Mouse (Mus musculus) CH12.LX (cell line): ENCODE measurements at regions not wholly inside any gene's neighbourhood (a gene's known extent, or its start where the extent isn't known, plus 50 kb on each side); places are given as distances from the start of the nearest gene placed in this dataset.
A peak's percentile ranks its signal among the peaks of the same experiment; 100 is the strongest.

Experiments used
- DNase-seq: peaks from one replicate; pipeline ENCODE4 v3.0.0-alpha.2; 2013; ENCODE audit errors: extremely low read depth
- H3K27ac ChIP-seq: 2 replicates; pipeline ENCODE4 v1.5.1; 2012; ENCODE audit warnings: low read depth, mild to moderate bottlenecking, control low read depth, moderate library complexity; ENCODE audit not compliant: insufficient read depth
- H3K27me3 ChIP-seq: replicated peaks from 2 replicates; pipeline ENCODE3; 2012; ENCODE audit warnings: inconsistent platforms
- H3K36me3 ChIP-seq, 2 experiments: replicated peaks in 1 of 2; 2 replicates each; pipeline versions ENCODE3 to v1.6.1; 2012; ENCODE audit warnings: inconsistent platforms in 1 of 2, low read length in 1 of 2, mild to moderate bottlenecking in 1 of 2, mixed read lengths in 1 of 2, moderate library complexity in 1 of 2; ENCODE audit not compliant: control insufficient read depth in 1 of 2, insufficient read depth in 1 of 2
- H3K4me1 ChIP-seq, 2 experiments: 2 replicates each; pipeline ENCODE4 v1.6.1; 2012; ENCODE audit warnings: inconsistent platforms in 1 of 2, moderate library complexity in 1 of 2; ENCODE audit not compliant: insufficient read depth in 2 of 2, control insufficient read depth in 1 of 2
- H3K4me2 ChIP-seq: 2 replicates; pipeline ENCODE4 v1.6.1; 2012; ENCODE audit warnings: low read depth, mild to moderate bottlenecking, control low read depth; ENCODE audit not compliant: poor library complexity, insufficient read depth, severe bottlenecking
- H3K4me3 ChIP-seq, 3 experiments: fragments of 150-350 bp in 1 of 3; sonication (generic) in 1 of 3; replicated peaks in 1 of 3; 2 replicates each; pipeline versions ENCODE3 to v1.5.1; 2011 to 2012; ENCODE audit warnings: low read depth in 2 of 3, low read length in 2 of 3, mild to moderate bottlenecking in 2 of 3, moderate library complexity in 2 of 3, control low read depth in 1 of 3, improper control_type of control experiment in 1 of 3, inconsistent platforms in 1 of 3, mixed read lengths in 1 of 3; ENCODE audit not compliant: poor library complexity in 1 of 3
- H3K79me2 ChIP-seq: replicated peaks from 2 replicates; pipeline ENCODE4 v1.6.1; 2012; ENCODE audit warnings: mild to moderate bottlenecking, moderate library complexity; ENCODE audit not compliant: control insufficient read depth, poor library complexity, insufficient read depth, severe bottlenecking; ENCODE audit errors: extremely low read depth
- H3K9ac ChIP-seq: 2 replicates; pipeline ENCODE4 v1.6.1; 2012; ENCODE audit warnings: low read depth, mild to moderate bottlenecking, control low read depth, moderate library complexity; ENCODE audit not compliant: insufficient read depth
- H3K9me3 ChIP-seq: replicated peaks from 2 replicates; pipeline ENCODE3; 2012; ENCODE audit warnings: low read length, inconsistent platforms, mixed read lengths
- BHLHE40 ChIP-seq: IDR thresholded peaks from 2 replicates; pipeline ENCODE4 v1.6.1; 2011; ENCODE audit warnings: mild to moderate bottlenecking, low read depth, low read length, improper control_type of control experiment
- CTCF ChIP-seq, 2 experiments: IDR thresholded peaks in 1 of 2; conservative IDR thresholded peaks in 1 of 2; 2 replicates each; pipeline ENCODE4 v1.5.1; 2011 to 2012; ENCODE audit warnings: low read depth in 2 of 2, low read length in 2 of 2, improper control_type of control experiment in 1 of 2, inconsistent platforms in 1 of 2, mild to moderate bottlenecking in 1 of 2, moderate library complexity in 1 of 2
- ETS1 ChIP-seq: conservative IDR thresholded peaks from 2 replicates; pipeline ENCODE4 v1.6.1; 2012; ENCODE audit warnings: low read depth, mild to moderate bottlenecking, inconsistent platforms, low read length, improper control_type of control experiment, moderate library complexity
- MAFK ChIP-seq: IDR thresholded peaks from 2 replicates; pipeline ENCODE4 v1.6.1; 2011; ENCODE audit warnings: low read length, improper control_type of control experiment; ENCODE audit not compliant: insufficient replicate concordance
- MAX ChIP-seq: IDR thresholded peaks from 2 replicates; pipeline ENCODE4 v1.6.1; 2011; ENCODE audit warnings: low read length, improper control_type of control experiment
- NRF1 ChIP-seq: IDR thresholded peaks from 2 replicates; pipeline ENCODE4 v1.6.1; 2014; ENCODE audit warnings: low read depth, mild to moderate bottlenecking, inconsistent platforms, low read length, improper control_type of control experiment, moderate library complexity
- POLR2AphosphoS2 ChIP-seq: IDR thresholded peaks from 2 replicates; pipeline ENCODE4 v1.6.1; 2011; ENCODE audit warnings: low read depth, low read length, improper control_type of control experiment
- RAD21 ChIP-seq: IDR thresholded peaks from 2 replicates; pipeline ENCODE4 v1.6.1; 2011; ENCODE audit warnings: low read depth, mild to moderate bottlenecking, low read length, improper control_type of control experiment, moderate library complexity
- RCOR1 ChIP-seq: conservative IDR thresholded peaks from 2 replicates; pipeline ENCODE4 v1.6.1; 2012; ENCODE audit warnings: low read depth, mild to moderate bottlenecking, inconsistent platforms, low read length, improper control_type of control experiment
- SIN3A ChIP-seq: IDR thresholded peaks from 2 replicates; pipeline ENCODE4 v1.6.1; 2012; ENCODE audit warnings: low read length, improper control_type of control experiment, inconsistent platforms
- SMC3 ChIP-seq: IDR thresholded peaks from 2 replicates; pipeline ENCODE4 v1.6.1; 2011; ENCODE audit warnings: low read depth, low read length, improper control_type of control experiment
- TCF12 ChIP-seq: IDR thresholded peaks from 2 replicates; pipeline ENCODE4 v1.6.1; 2014; ENCODE audit warnings: low read depth, mild to moderate bottlenecking, inconsistent platforms, low read length, improper control_type of control experiment
- ZKSCAN1 ChIP-seq: IDR thresholded peaks from 2 replicates; pipeline ENCODE4 v1.6.1; 2012; ENCODE audit warnings: low read depth, inconsistent platforms, low read length, improper control_type of control experiment, borderline replicate concordance
- ZNF384 ChIP-seq: IDR thresholded peaks from 2 replicates; pipeline ENCODE4 v1.6.1; 2012; ENCODE audit warnings: low read depth, low read length, improper control_type of control experiment, inconsistent platforms
- dilution Hi-C: fragments of 300-500 bp; cut with MboI; formaldehyde crosslinking; loops from 2 replicates; pipeline ENCODE4 v1.14.3; 2020; ENCODE audit warnings: low sequenced_read_pairs; ENCODE audit not compliant: extremely low pct_unique_long_range_greater_than_20kb, extremely low pct_ligation_motif_present
- in situ Hi-C: fragments of 300-500 bp; cut with MboI; formaldehyde crosslinking; loops from 3 replicates; pipeline ENCODE4 v1.14.3; 2019; ENCODE audit warnings: low sequenced_read_pairs, low pct_ligation_motif_present, low pct_unique_long_range_greater_than_20kb, mixed read lengths

DNA sequence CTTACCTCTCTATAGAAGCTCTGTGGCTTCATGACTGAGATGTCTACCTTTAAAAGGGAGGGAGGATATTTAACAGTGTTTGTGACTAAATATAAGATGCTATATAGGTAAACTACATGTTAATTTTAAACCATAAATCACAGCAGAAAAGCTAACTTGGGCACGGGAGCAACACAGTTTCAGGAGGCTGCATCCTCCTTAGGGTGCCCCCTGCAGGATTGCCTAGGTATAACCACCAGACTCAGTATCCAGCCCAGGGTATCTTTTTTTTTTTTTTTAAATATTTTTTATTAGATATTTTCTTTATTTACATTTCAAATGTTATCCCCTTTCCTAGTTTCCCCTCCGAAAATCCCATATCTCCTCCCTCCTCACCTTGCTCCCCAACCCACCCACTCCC is 91.6 kb upstream of the Wars2 start:
- Histone ChIP-seq H3K4me2 (no peak overlapping the region), H3K9ac (no peak overlapping the region), H3K36me3 (no peaks in the 10 kb centered on the region), H3K9me3 (no peaks in the 10 kb centered on the region), H3K79me2 (no peaks in the 10 kb centered on the region), H3K4me3 (no peak overlapping the region), H3K27ac (no peak overlapping the region), H3K4me1 (peaks cover 3 to 19% of the 10 kb centered on the region in 2 experiments), H3K27me3 (peaks cover 2% of the 10 kb centered on the region)
- TF ChIP-seq RCOR1, result no peak
- TF ChIP-seq CTCF (conservative IDR thresholded peaks at IDR 0.05 in 1 of 2, IDR thresholded peaks at IDR 0.05 in 1 of 2; ENCODE audit: low read depth in 2 of 2, low read length in 2 of 2), result peak; percentile 36 to 53
- peak; percentile 55 for TF ChIP-seq ZNF384
- dilution Hi-C loops, result no loop called here
- in situ Hi-C loops, result no loop called here
- DNase-seq, result peak; percentile 27

DNA sequence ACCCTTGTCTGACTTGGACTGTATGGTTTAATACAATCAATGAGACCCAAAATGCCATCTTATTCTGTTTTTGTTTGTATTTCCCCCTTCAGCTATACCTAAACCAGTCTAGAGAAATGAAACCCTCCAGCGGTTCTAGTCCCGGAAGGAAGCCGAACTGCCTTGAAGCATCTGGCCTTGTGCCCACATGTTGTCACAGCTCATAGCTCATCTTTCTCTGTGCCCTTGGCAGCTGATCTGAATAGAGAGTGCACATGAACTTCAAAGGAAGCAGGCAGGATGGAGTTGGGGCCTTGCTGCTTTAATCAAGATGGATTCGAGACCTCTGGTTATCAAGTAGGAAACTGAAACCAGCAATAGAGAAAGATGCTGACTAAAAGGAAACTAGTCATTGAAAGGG is 88.7 kb upstream of the Wars2 start:
- Histone ChIP-seq H3K9me3 (no peaks in the 10 kb centered on the region), H3K27ac (no peak overlapping the region), H3K9ac (no peak overlapping the region), H3K36me3 (no peaks in the 10 kb centered on the region), H3K4me3 (no peak overlapping the region), H3K4me2 (peak overlapping the region; percentile 51; the same call in 1 of the 2 replicates), H3K27me3 (no peaks in the 10 kb centered on the region), H3K4me1 (peaks cover 3 to 19% of the 10 kb centered on the region in 2 experiments), H3K79me2 (no peaks in the 10 kb centered on the region)
- DNase-seq, result peak; percentile 20
- in situ Hi-C loops, result no loop called here
- TF ChIP-seq BHLHE40, result 0 out of 2 replicates have a peak, but pooled peaks have one; percentile 7
- no peak for TF ChIP-seq NRF1
- 0 out of 2 replicates have a peak, but pooled peaks have one; percentile 33 for TF ChIP-seq MAFK
- no peak for TF ChIP-seq SMC3
- no peak for TF ChIP-seq RAD21
- TF ChIP-seq MAX, result 0 out of 2 replicates have a peak, but pooled peaks have one; percentile 20
- no peak for TF ChIP-seq ZKSCAN1
- no peak for TF ChIP-seq ETS1
- dilution Hi-C loops, result no loop called here

DNA sequence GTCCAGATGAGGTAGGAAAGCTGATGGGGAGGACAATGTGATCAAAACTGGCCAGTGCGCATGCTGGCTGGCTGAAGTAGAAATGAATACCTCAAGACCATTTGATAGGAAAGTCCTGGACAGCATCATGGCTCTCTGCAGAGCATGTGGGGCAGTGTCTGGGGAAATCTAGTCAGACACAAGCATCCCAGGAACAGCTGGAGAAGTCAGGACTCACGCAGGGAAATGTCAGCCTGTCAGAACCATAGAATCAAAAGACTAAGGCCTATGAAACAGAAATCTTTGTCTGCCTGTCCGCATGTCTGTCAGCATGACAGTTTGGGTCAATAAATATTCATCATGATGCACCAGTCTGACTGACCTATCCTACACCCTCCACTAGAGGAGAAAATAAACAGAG is 73.7 kb upstream of the Wars2 start:
- Histone ChIP-seq H3K9ac (no peak overlapping the region), H3K4me1 (no peaks in the 10 kb centered on the region), H3K36me3 (no peaks in the 10 kb centered on the region), H3K9me3 (no peaks in the 10 kb centered on the region), H3K27me3 (no peaks in the 10 kb centered on the region), H3K4me2 (no peak overlapping the region), H3K79me2 (no peaks in the 10 kb centered on the region), H3K27ac (no peak overlapping the region), H3K4me3 (no peak overlapping the region)
- TF ChIP-seq POLR2AphosphoS2, result no peak
- TF ChIP-seq SIN3A, result no peak
- no peak for TF ChIP-seq TCF12
- dilution Hi-C loops (no loop called here), in situ Hi-C loops (no loop called here)
- no peak for DNase-seq
